Mouse (Mus musculus) neural tube, embryonic 14.5 days (tissue): Measurements from ENCODE around the gene Ldlrap1. TPM values are rescaled to one million over a fixed set of nuclear protein-coding genes. Genes with fewer than 3 reads are reported as not detected.

Source experiments
- ATAC-seq: fragments of 200-750 bp; cut with Nextera tagmentation; 2 replicates; pipeline ENCODE4 v1.8.0; 2017; ENCODE audit warnings: low read depth, mild to moderate bottlenecking, moderate TSS enrichment, moderate library complexity
- H3K27ac ChIP-seq: fragments of 300-500 bp; sonication (generic); 2 replicates; pipeline ENCODE4 v1.5.1; 2014; ENCODE audit warnings: low read depth, mild to moderate bottlenecking, control low read depth, low read length, moderate library complexity, mixed read lengths
- H3K27me3 ChIP-seq: fragments of 300-500 bp; sonication (generic); 2 replicates; pipeline ENCODE4 v1.6.1; 2014; ENCODE audit warnings: low read length; ENCODE audit not compliant: control insufficient read depth, insufficient read depth
- H3K36me3 ChIP-seq: fragments of 300-500 bp; sonication (generic); 2 replicates; pipeline ENCODE4 v1.6.1; 2014; ENCODE audit warnings: low read length, mixed read lengths; ENCODE audit not compliant: control insufficient read depth, insufficient read depth
- H3K4me1 ChIP-seq: fragments of 300-500 bp; sonication (generic); 2 replicates; pipeline ENCODE4 v1.6.1; 2014; ENCODE audit warnings: low read length; ENCODE audit not compliant: control insufficient read depth, insufficient read depth
- H3K4me2 ChIP-seq: fragments of 300-500 bp; sonication (generic); 2 replicates; pipeline ENCODE4 v1.6.1; 2014; ENCODE audit warnings: mild to moderate bottlenecking, low read depth, low read length, control low read depth
- H3K4me3 ChIP-seq: fragments of 300-500 bp; sonication (generic); 2 replicates; pipeline ENCODE4 v1.5.1; 2014; ENCODE audit warnings: low read depth, low read length, control low read depth, mixed read lengths
- H3K9ac ChIP-seq: fragments of 300-500 bp; sonication (generic); replicated peaks from 2 replicates; pipeline ENCODE4 v1.6.1; 2014; ENCODE audit warnings: low read depth, mild to moderate bottlenecking, control low read depth, low read length, mixed read lengths
- H3K9me3 ChIP-seq: fragments of 300-500 bp; sonication (generic); 2 replicates; pipeline ENCODE4 v1.6.1; 2016; ENCODE audit warnings: low read length; ENCODE audit not compliant: control insufficient read depth
- WGBS: fragments of 180-500 bp; shearing (Covaris S2); extraction: QIAGEN DNeasy Blood & Tissue Kit; methylation state at CpG from one replicate; pipeline ENCODE4 v1.1.7; 2014; 5-methylcytosine and 5-hydroxymethylcytosine counted together
- polyA plus RNA-seq: library from polyadenylated mRNA; unstranded; fragments of >200 nt; fragmentation: Nextera tagmentation; extraction: Ambion mirVana; gene quantifications from 2 replicates; pipeline ENCODE4 v1.2.1, GENCODE M21; 2014

The Ldlrap1 gene
- polyA plus RNA-seq, 1 experiment from 2014 or later, result 0.70 TPM

- Histone ChIP-seq H3K4me1 (peaks cover 6% of the 10 kb centered on the region; the same call in 1 of the 2 replicates), H3K9me3 (no peaks in the 10 kb centered on the region), H3K4me3 (no peak overlapping the region), H3K4me2 (no peak overlapping the region), H3K36me3 (no peaks in the 10 kb centered on the region), H3K27me3 (no peaks in the 10 kb centered on the region), H3K27ac (no peak overlapping the region), H3K9ac (no peak overlapping the region)
- no peak for ATAC-seq
- WGBS, result 91% methylated on average over 4 of the region's 4 CpGs
Measured at GRCm38 (mm10) chr4:134758367-134758766, 9.5 kb downstream of the Ldlrap1 start.

GRCm38 (mm10) chr4:134756953-134757352, 10.9 kb downstream of the Ldlrap1 start:
- H3K27ac ChIP-seq, result no peak overlapping the region
- no peaks in the 10 kb centered on the region for H3K36me3 ChIP-seq
- H3K4me2 ChIP-seq, result no peak overlapping the region
- H3K4me1 ChIP-seq, result peaks cover 6% of the 10 kb centered on the region; the same call in 1 of the 2 replicates
- no peak overlapping the region for H3K9ac ChIP-seq
- no peaks in the 10 kb centered on the region for H3K9me3 ChIP-seq
- WGBS, result 72% methylated on average over 7 of the region's 7 CpGs
- no peak overlapping the region for H3K4me3 ChIP-seq
- H3K27me3 ChIP-seq, result no peaks in the 10 kb centered on the region
- no peak for ATAC-seq

- Histone ChIP-seq H3K27ac (no peak overlapping the region), H3K9ac (no peak overlapping the region), H3K9me3 (no peaks in the 10 kb centered on the region), H3K4me1 (peaks cover 9% of the 10 kb centered on the region; the same call in 1 of the 2 replicates), H3K27me3 (no peaks in the 10 kb centered on the region), H3K4me2 (no peak overlapping the region), H3K36me3 (no peaks in the 10 kb centered on the region), H3K4me3 (no peak overlapping the region)
- WGBS, result 83% methylated on average over 13 of the region's 13 CpGs
- no peak for ATAC-seq
Measured at GRCm38 (mm10) chr4:134754941-134755340, 12.9 kb downstream of the Ldlrap1 start.

- H3K27me3 ChIP-seq, result no peaks in the 10 kb centered on the region
- H3K4me3 ChIP-seq, result no peak overlapping the region
- ATAC-seq, result no peak
- peaks cover 9% of the 10 kb centered on the region; the same call in 1 of the 2 replicates for H3K4me1 ChIP-seq
- H3K27ac ChIP-seq, result no peak overlapping the region
- no peaks in the 10 kb centered on the region for H3K36me3 ChIP-seq
- no peaks in the 10 kb centered on the region for H3K9me3 ChIP-seq
- WGBS, result 61% methylated on average over 10 of the region's 10 CpGs
- H3K9ac ChIP-seq, result no peak overlapping the region
- no peak overlapping the region for H3K4me2 ChIP-seq
Measured at GRCm38 (mm10) chr4:134754371-134754770, 13.5 kb downstream of the Ldlrap1 start.

- peaks cover 9% of the 10 kb centered on the region; the same call in 1 of the 2 replicates for H3K4me1 ChIP-seq
- no peak for ATAC-seq
- H3K4me3 ChIP-seq, result no peak overlapping the region
- 44% methylated on average over 17 of the region's 17 CpGs for WGBS
- H3K27me3 ChIP-seq, result no peaks in the 10 kb centered on the region
- H3K36me3 ChIP-seq, result no peaks in the 10 kb centered on the region
- H3K9me3 ChIP-seq, result no peaks in the 10 kb centered on the region
- no peak overlapping the region for H3K27ac ChIP-seq
- no peak overlapping the region for H3K4me2 ChIP-seq
- H3K9ac ChIP-seq, result no peak overlapping the region
Measured at GRCm38 (mm10) chr4:134753516-134754261, 14.1 kb downstream of the Ldlrap1 start.

GRCm38 (mm10) chr4:134752911-134753426, 14.9 kb downstream of the Ldlrap1 start:
- peaks cover 9% of the 10 kb centered on the region; the same call in 1 of the 2 replicates for H3K4me1 ChIP-seq
- no peaks in the 10 kb centered on the region for H3K27me3 ChIP-seq
- H3K27ac ChIP-seq, result no peak overlapping the region
- H3K9ac ChIP-seq, result no peak overlapping the region
- H3K4me2 ChIP-seq, result no peak overlapping the region
- no peak overlapping the region for H3K4me3 ChIP-seq
- no peak for ATAC-seq
- 57% methylated on average over 11 of the region's 11 CpGs for WGBS
- H3K36me3 ChIP-seq, result no peaks in the 10 kb centered on the region
- no peaks in the 10 kb centered on the region for H3K9me3 ChIP-seq

- no peak for ATAC-seq
- H3K27me3 ChIP-seq, result no peaks in the 10 kb centered on the region
- no peak overlapping the region for H3K27ac ChIP-seq
- H3K4me3 ChIP-seq, result no peak overlapping the region
- H3K4me2 ChIP-seq, result no peak overlapping the region
- H3K9ac ChIP-seq, result no peak overlapping the region
- 80% methylated on average over 18 of the region's 18 CpGs for WGBS
- peaks cover 9% of the 10 kb centered on the region; the same call in 1 of the 2 replicates for H3K4me1 ChIP-seq
- no peaks in the 10 kb centered on the region for H3K9me3 ChIP-seq
- no peaks in the 10 kb centered on the region for H3K36me3 ChIP-seq
Measured at GRCm38 (mm10) chr4:134751682-134752380, 16.0 kb downstream of the Ldlrap1 start.

- Histone ChIP-seq H3K36me3 (no peaks in the 10 kb centered on the region), H3K4me3 (no peak overlapping the region), H3K9me3 (no peaks in the 10 kb centered on the region), H3K4me1 (peaks cover 9% of the 10 kb centered on the region; the same call in 1 of the 2 replicates), H3K27ac (no peak overlapping the region; the same call in 1 of the 2 replicates), H3K27me3 (no peaks in the 10 kb centered on the region), H3K9ac (no peak overlapping the region), H3K4me2 (no peak overlapping the region)
- no peak for ATAC-seq
- 85% methylated on average over 6 of the region's 6 CpGs for WGBS
Measured at GRCm38 (mm10) chr4:134750825-134751224, 17.0 kb downstream of the Ldlrap1 start.

GRCm38 (mm10) chr4:134750263-134750662, 17.6 kb downstream of the Ldlrap1 start:
- no peaks in the 10 kb centered on the region for H3K36me3 ChIP-seq
- H3K9ac ChIP-seq, result no peak overlapping the region
- no peak overlapping the region for H3K4me3 ChIP-seq
- 83% methylated on average over 5 of the region's 5 CpGs for WGBS
- no peak overlapping the region for H3K27ac ChIP-seq
- no peak overlapping the region for H3K4me2 ChIP-seq
- no peaks in the 10 kb centered on the region for H3K27me3 ChIP-seq
- H3K4me1 ChIP-seq, result peaks cover 9% of the 10 kb centered on the region; the same call in 1 of the 2 replicates
- ATAC-seq, result no peak
- no peaks in the 10 kb centered on the region for H3K9me3 ChIP-seq
